Mouse (Mus musculus) thymus, adult 2 months (tissue): ENCODE results near the gene Fam214a. TPM values are rescaled to one million over a fixed set of nuclear protein-coding genes. Genes with fewer than 3 reads are reported as not detected.

Source experiments
- DNase-seq: peaks from one replicate; pipeline ENCODE4 v3.0.0; 2021
- H3K27ac ChIP-seq: fragments of 200-500 bp; 2 replicates; pipeline ENCODE4 v1.5.1; 2012; ENCODE audit warnings: low read length, control low read depth; ENCODE audit not compliant: control insufficient read depth, insufficient read depth
- H3K27me3 ChIP-seq: fragments of 200-500 bp; 2 replicates; pipeline ENCODE4 v1.6.1; 2012; ENCODE audit warnings: mild to moderate bottlenecking, low read length, moderate library complexity, mixed read lengths; ENCODE audit not compliant: control insufficient read depth, insufficient read depth
- H3K36me3 ChIP-seq: fragments of 200-500 bp; 2 replicates; pipeline ENCODE4 v1.6.1; 2012; ENCODE audit warnings: mild to moderate bottlenecking, low read length, moderate library complexity; ENCODE audit not compliant: control insufficient read depth, insufficient read depth
- H3K4me1 ChIP-seq: fragments of 200-500 bp; replicated peaks from 2 replicates; pipeline ENCODE4 v1.6.1; 2012; ENCODE audit warnings: low read length; ENCODE audit not compliant: control insufficient read depth, insufficient read depth
- H3K4me3 ChIP-seq: fragments of 200-500 bp; 2 replicates; pipeline ENCODE4 v1.5.1; 2012; ENCODE audit warnings: mild to moderate bottlenecking, low read length, control low read depth, moderate library complexity; ENCODE audit not compliant: control insufficient read depth, insufficient read depth
- CTCF ChIP-seq: fragments of 200-500 bp; IDR thresholded peaks from 2 replicates; pipeline ENCODE4 v1.5.1; 2012; ENCODE audit warnings: mild to moderate bottlenecking, control low read depth, low read length, moderate library complexity, borderline replicate concordance; ENCODE audit not compliant: control insufficient read depth, poor library complexity, insufficient read depth; ENCODE audit errors: extremely low read depth
- POLR2A ChIP-seq: fragments of 200-500 bp; IDR thresholded peaks from 2 replicates; pipeline ENCODE4 v1.6.1; 2012; ENCODE audit warnings: mild to moderate bottlenecking, low read length, control low read depth, moderate library complexity; ENCODE audit not compliant: control insufficient read depth, poor library complexity, insufficient read depth; ENCODE audit errors: extremely low read depth
- WGBS: fragments of 180-500 bp; shearing (Covaris S2); methylation state at CpG from one replicate; pipeline ENCODE4 v1.1.7; 2018; 5-methylcytosine and 5-hydroxymethylcytosine counted together
- polyA plus RNA-seq: library from polyadenylated mRNA; depleted of rRNA; stranded (reverse); fragments of >200 nt; gene quantifications from 2 replicates; pipeline ENCODE4 v1.2.3, GENCODE M21; 2012

Gene Fam214a
- polyA plus RNA-seq, 1 experiment, result 13.6 TPM

DNA sequence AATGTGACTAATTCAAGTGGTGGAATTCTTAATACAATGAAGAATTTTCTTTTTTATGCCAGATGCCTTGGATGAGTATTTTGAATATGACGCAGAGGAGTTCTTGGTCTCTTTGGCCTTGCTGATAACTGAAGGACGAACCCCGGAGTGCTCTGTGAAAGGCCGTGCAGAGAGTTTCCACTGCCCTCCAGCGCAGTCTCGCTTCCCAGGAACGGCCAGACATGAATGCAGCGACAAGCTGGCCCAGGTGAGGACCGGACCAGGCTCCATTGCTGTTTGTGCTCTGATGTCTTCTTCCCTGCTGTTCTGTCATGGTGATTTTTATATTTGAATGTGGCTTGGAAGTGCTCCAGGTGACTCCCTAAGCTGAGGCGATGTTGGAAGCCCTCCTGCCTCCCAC lies 51.5 kb downstream of the Fam214a start:
- WGBS, result 89% methylated on average over 10 of the region's 10 CpGs
- DNase-seq, result no peak
- TF ChIP-seq CTCF (no peak), POLR2A (no peak)
- H3K4me3 ChIP-seq, result no peak overlapping the region
- no peaks in the 10 kb centered on the region for H3K27me3 ChIP-seq
- H3K27ac ChIP-seq, result no peak overlapping the region
- H3K4me1 ChIP-seq, result no peaks in the 10 kb centered on the region
- peaks cover 11% of the 10 kb centered on the region for H3K36me3 ChIP-seq

DNA sequence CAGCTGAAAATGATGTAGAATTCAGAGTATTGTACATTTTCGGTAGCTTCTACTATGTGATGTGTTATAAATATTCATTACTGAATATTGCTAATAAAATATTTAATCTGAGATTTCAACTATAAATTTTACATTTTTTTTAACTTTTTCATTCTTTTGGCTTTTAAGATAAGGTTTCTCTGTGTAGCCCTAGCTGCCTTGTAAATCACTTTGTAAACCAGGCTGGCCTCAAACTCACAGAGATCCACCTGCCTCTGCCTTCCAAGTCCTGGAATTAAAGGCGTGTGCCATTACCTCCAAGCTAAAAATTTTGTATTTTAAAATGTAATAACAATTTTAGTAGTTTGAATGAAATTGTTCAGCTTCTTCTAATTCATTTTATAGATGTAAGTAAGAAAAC lies 63.9 kb downstream of the Fam214a start:
- WGBS, result 99% methylated on average over 2 of the region's 2 CpGs
- Histone ChIP-seq H3K27me3 (no peaks in the 10 kb centered on the region), H3K27ac (no peak overlapping the region), H3K4me1 (no peaks in the 10 kb centered on the region), H3K36me3 (peaks cover 31% of the 10 kb centered on the region), H3K4me3 (no peak overlapping the region)
- DNase-seq, result no peak
- TF ChIP-seq CTCF (no peak), POLR2A (no peak)

- Histone ChIP-seq H3K4me3 (no peak overlapping the region), H3K27ac (no peak overlapping the region), H3K27me3 (no peaks in the 10 kb centered on the region), H3K4me1 (no peaks in the 10 kb centered on the region), H3K36me3 (peaks cover 19% of the 10 kb centered on the region; the same call in 1 of the 2 replicates)
- TF ChIP-seq POLR2A (no peak), CTCF (no peak)
- no peak for DNase-seq
- WGBS, result 97% methylated on average over 6 of the region's 6 CpGs
These were observed 66.5 kb downstream of the Fam214a start for GRCm38 (mm10) chr9:75019181-75019580.

DNA sequence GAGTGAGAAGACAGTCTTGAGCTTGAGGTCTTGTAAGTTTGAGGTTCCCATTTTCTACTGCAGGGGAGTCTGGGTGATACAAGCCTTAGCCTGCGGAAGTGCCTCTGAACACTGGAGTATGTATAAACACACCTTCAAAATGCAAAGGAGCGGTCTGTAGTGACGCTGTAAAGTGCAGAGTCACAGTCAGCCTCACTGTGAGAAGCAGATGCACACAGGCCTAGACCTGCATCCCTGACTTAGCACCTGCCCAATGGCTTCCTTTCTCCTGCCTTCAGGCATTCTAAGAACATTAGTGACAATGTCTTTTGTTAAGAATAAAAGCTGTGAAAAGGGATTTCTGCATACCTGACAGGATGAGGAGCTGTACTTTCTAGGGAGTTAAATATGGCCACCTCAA lies 66.9 kb downstream of the Fam214a start:
- TF ChIP-seq POLR2A, result no peak
- TF ChIP-seq CTCF, result no peak
- H3K27me3 ChIP-seq, result no peaks in the 10 kb centered on the region
- no peak overlapping the region for H3K27ac ChIP-seq
- DNase-seq, result no peak
- peaks cover 19% of the 10 kb centered on the region; the same call in 1 of the 2 replicates for H3K36me3 ChIP-seq
- H3K4me1 ChIP-seq, result no peaks in the 10 kb centered on the region
- 98% methylated on average over 3 of the region's 3 CpGs for WGBS
- no peak overlapping the region for H3K4me3 ChIP-seq

GRCm38 (mm10) chr9:75020561-75020960 lies 67.9 kb downstream of the Fam214a start:
- H3K4me3 ChIP-seq, result no peak overlapping the region
- WGBS, result 76% methylated on average over 4 of the region's 4 CpGs
- H3K4me1 ChIP-seq, result no peaks in the 10 kb centered on the region
- TF ChIP-seq POLR2A, result no peak
- TF ChIP-seq CTCF, result no peak
- no peak for DNase-seq
- peaks cover 16% of the 10 kb centered on the region; the same call in 1 of the 2 replicates for H3K36me3 ChIP-seq
- no peak overlapping the region for H3K27ac ChIP-seq
- no peaks in the 10 kb centered on the region for H3K27me3 ChIP-seq

GRCm38 (mm10) chr9:75022546-75022945 lies 69.9 kb downstream of the Fam214a start:
- no peak overlapping the region for H3K27ac ChIP-seq
- H3K4me1 ChIP-seq, result no peaks in the 10 kb centered on the region
- WGBS, result 91% methylated on average over 7 of the region's 7 CpGs
- H3K4me3 ChIP-seq, result no peak overlapping the region
- DNase-seq, result no peak
- no peaks in the 10 kb centered on the region for H3K27me3 ChIP-seq
- H3K36me3 ChIP-seq, result peaks cover 14% of the 10 kb centered on the region; the same call in 1 of the 2 replicates
- TF ChIP-seq CTCF, result no peak
